Mouse (Mus musculus) bone marrow, adult 2 months (tissue): ENCODE measurements around the gene Olfr1150-ps1. TPM values are rescaled to one million over a fixed set of nuclear protein-coding genes. Genes with fewer than 3 reads are reported as not detected.

Experiments
- H3K27ac ChIP-seq: fragments of 200-500 bp; 2 replicates; pipeline ENCODE4 v1.5.1; 2012; ENCODE audit warnings: low read depth, mild to moderate bottlenecking, control low read depth, inconsistent platforms, low read length; ENCODE audit not compliant: control insufficient read depth, poor library complexity, insufficient read depth
- H3K4me1 ChIP-seq: fragments of 200-500 bp; 2 replicates; pipeline ENCODE4 v1.6.1; 2011; ENCODE audit warnings: low read length; ENCODE audit not compliant: control insufficient read depth, insufficient read depth
- H3K4me3 ChIP-seq: fragments of 200-500 bp; replicated peaks from 2 replicates; pipeline ENCODE3; 2011; ENCODE audit warnings: mild to moderate bottlenecking, low read depth, low read length, control low read depth; ENCODE audit not compliant: control insufficient read depth
- CTCF ChIP-seq: fragments of 200-500 bp; IDR thresholded peaks from 2 replicates; pipeline ENCODE4 v1.5.1; 2011; ENCODE audit warnings: low read length, control low read depth; ENCODE audit not compliant: control insufficient read depth, insufficient read depth
- POLR2A ChIP-seq: fragments of 200-500 bp; IDR thresholded peaks from 2 replicates; pipeline ENCODE4 v1.6.1; 2011; ENCODE audit warnings: low read depth, mild to moderate bottlenecking, control low read depth, low read length, borderline replicate concordance; ENCODE audit not compliant: control insufficient read depth
- WGBS: fragments of 180-500 bp; shearing (Covaris S2); methylation state at CpG from one replicate; pipeline ENCODE4 v1.1.7; 2018; 5-methylcytosine and 5-hydroxymethylcytosine counted together
- polyA plus RNA-seq: library from polyadenylated mRNA; stranded (reverse); fragments of >200 nt; gene quantifications from 2 replicates; pipeline ENCODE4 v1.2.4, GENCODE M21; 2011; ENCODE audit warnings: low replicate concordance; ENCODE audit not compliant: missing spikeins, insufficient read depth, insufficient read length

Gene Olfr1150-ps1
- polyA plus RNA-seq, result not detected in 2 replicates

DNA sequence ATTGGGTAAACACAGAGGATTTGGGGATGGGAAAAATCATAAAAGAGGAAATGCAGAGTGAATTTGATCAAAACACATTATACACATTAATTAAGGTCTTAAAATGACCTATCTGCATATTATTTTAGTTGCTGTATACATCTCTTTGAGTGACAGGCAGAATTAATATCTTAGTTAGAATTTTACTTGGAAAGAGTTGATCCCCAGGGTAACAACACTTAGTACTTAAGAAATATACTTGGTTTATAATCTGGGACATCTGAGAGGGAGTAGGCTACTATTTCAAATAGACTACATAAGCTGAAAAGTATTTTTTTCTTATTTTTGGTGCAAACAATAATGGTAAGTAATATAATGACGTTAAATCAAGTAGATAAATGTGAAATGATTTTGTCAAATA, at the start of gene Olfr1150-ps1:
Olfr1150-ps1 (plus strand) TSS at position 301 of the 400 bp plus-strand sequence.
- Histone ChIP-seq H3K4me3 (no peak within 1 kb of the TSS), H3K27ac (no peak within 1 kb of the TSS), H3K4me1 (no peaks in the 10 kb centered on the region)
- 71% methylated on average over 1 of the region's 1 CpGs for WGBS
- TF ChIP-seq POLR2A (no peak), CTCF (no peak)

DNA sequence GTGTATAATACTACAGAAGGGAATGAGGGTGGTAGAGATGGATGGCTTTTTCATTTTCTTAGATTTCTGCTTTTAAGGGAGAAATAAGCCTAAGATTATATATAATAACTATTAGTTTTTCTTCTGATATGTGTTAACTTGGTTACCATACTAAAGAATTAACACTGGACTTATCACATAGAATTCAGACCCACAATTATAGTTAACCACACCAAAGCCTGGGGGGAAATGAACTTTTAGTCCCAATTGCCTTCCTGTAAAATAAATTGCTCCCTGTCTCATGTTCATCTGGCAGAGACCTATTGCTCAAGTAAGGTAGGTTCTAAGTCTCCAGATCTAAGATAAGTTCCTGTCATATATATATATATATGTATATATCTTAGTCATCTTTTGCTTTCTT, 43.5 kb upstream of the Olfr1150-ps1 start, which contains the start of gene Olfr1143:
Olfr1143 (plus strand) TSS at position 301 of the 400 bp plus-strand sequence.
- no peaks in the 10 kb centered on the region for H3K4me1 ChIP-seq
- H3K27ac ChIP-seq, result no peak within 1 kb of the TSS
- H3K4me3 ChIP-seq, result no peak within 1 kb of the TSS
- TF ChIP-seq CTCF (no peak), POLR2A (no peak)

DNA sequence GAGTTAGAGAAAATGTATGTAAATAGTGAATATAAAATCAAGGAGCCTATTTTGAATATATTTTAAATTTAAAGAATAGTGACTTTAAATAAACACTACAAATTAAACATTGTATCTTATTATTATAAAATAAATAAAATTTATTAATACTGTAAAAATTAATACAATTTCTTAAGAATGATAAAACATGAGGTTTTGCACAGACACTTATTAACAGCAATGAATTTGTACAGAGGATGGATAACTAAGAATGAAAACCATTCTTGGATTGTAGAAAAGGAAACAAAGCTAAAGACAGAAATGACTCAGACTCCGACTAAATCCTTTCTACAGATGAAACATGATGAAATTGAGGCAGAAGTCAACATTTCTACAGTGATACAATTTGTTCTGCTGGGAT, 34.3 kb upstream of the Olfr1150-ps1 start, which contains the start of gene Olfr1145:
Olfr1145 (plus strand) TSS at position 301 of the 400 bp plus-strand sequence.
- H3K4me1 ChIP-seq, result no peaks in the 10 kb centered on the region
- no peak within 1 kb of the TSS for H3K27ac ChIP-seq
- 57% methylated on average over 1 of the region's 1 CpGs for WGBS
- TF ChIP-seq CTCF (no peak), POLR2A (no peak)
- no peak within 1 kb of the TSS for H3K4me3 ChIP-seq

DNA sequence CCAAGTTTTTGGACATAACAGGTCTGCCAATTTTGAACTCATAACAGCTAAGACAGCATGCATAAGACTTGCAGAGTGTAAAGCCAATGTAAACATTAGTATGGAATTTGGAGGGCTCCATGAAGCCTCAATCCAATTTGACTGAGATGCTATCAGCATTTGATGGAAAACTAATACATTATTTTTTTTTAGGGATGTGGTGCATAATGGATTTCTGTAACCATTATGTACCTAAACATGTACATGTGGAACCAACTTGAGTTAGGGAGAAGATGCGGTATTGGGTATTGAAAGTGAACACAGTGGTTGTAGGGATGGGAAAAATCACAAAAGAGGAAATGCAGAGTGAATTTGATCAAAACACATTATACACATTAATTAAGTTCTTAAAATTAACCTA, 13.6 kb upstream of the Olfr1150-ps1 start, which contains the start of gene Olfr1148:
Olfr1148 (plus strand) TSS at position 301 of the 400 bp plus-strand sequence.
- TF ChIP-seq POLR2A (no peak), CTCF (no peak)

DNA sequence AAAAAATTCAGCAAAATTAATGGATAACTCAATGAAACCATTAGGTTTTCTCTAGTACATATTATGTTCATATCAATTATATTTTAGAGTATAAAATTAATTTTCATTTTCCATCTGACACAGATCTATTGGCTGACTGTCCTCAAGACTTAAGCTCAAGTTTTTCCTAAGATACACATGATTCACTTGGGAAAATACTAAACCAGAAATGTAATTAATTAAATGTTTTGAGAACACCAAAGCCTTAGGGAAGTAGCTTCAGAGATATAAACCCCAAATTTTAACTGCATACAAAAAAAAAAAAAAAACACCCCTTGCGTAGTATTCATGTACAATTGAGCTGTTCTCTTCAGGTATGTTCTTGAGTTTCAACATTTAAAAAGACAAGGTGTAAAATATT, 11.8 kb downstream of the Olfr1150-ps1 start, which contains the start of gene Olfr1151:
Olfr1151 (plus strand) TSS at position 301 of the 400 bp plus-strand sequence.
- Histone ChIP-seq H3K4me3 (no peak within 1 kb of the TSS), H3K27ac (no peak within 1 kb of the TSS), H3K4me1 (no peaks in the 10 kb centered on the region)
- no peak for TF ChIP-seq CTCF
- no peak for TF ChIP-seq POLR2A
- WGBS, result 71% methylated on average over 1 of the region's 1 CpGs

More for the DNA sequence above, 13.6 kb upstream of the Olfr1150-ps1 start, which contains the start of gene Olfr1148:
- 70% methylated on average over 1 of the region's 1 CpGs for WGBS
- no peak within 1 kb of the TSS for H3K4me3 ChIP-seq
- H3K27ac ChIP-seq, result no peak within 1 kb of the TSS
- no peaks in the 10 kb centered on the region for H3K4me1 ChIP-seq

DNA sequence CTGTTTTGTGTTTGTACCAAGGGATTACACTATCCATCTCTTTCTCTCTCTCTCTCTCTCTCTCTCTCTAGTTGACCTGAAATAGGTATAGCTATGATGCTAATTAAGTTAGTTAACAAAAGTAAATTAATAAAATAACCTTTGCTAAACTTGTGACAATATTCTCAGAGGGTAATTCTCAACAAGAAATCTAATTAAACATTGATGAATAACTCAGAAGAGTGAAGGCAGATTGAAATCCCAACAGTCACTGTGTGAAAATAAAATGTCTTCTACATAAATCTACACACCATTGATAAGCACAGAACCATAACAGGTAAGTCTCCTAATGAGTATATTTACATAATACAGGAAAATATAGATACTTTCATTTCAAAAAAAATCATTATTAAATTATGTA, 22.4 kb downstream of the Olfr1150-ps1 start, which contains the start of gene Olfr1152:
Olfr1152 (plus strand) TSS at position 301 of the 400 bp plus-strand sequence.
- Histone ChIP-seq H3K4me1 (no peaks in the 10 kb centered on the region), H3K27ac (no peak within 1 kb of the TSS), H3K4me3 (no peak within 1 kb of the TSS)
- no peak for TF ChIP-seq CTCF
- no peak for TF ChIP-seq POLR2A

DNA sequence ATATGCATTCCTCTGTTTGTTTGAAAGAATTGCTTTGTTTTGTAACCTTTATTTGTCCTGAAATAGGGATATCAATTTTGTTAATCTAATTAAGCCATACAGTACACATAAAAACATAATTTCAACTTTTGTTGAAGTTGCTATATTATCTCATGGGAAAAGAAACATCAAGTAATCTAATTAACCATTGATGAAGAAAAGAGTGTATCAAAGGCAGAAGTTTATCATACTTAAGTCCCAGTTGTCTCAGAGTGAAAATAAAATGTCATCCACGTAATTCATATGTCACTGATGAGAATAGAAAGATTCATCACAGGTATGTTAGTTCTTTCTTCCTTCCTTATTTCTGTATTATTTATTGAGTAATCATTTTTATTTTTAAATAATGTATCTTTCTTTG, 50.9 kb downstream of the Olfr1150-ps1 start, which contains the start of gene Olfr1153:
Olfr1153 (plus strand) TSS at position 301 of the 400 bp plus-strand sequence.
- Histone ChIP-seq H3K27ac (no peak within 1 kb of the TSS), H3K4me1 (no peaks in the 10 kb centered on the region), H3K4me3 (no peak within 1 kb of the TSS)
- WGBS, result 59% methylated on average over 1 of the region's 1 CpGs
- TF ChIP-seq POLR2A (no peak), CTCF (no peak)

Other genes starting within 250 kb of the Olfr1150-ps1 start
- gene Olfr1130, start 237.8 kb upstream of the Olfr1150-ps1 start, polyA plus RNA-seq, result not detected in 2 replicates
- not detected in 2 replicates for gene Olfr1131, start 216.9 kb upstream of the Olfr1150-ps1 start, polyA plus RNA-seq
- gene Olfr1132, start 206.5 kb upstream of the Olfr1150-ps1 start, polyA plus RNA-seq, result not detected in 2 replicates
- gene Olfr1133, start 196.6 kb upstream of the Olfr1150-ps1 start, polyA plus RNA-seq, result not detected in 2 replicates
- gene Olfr1134, start 185.5 kb upstream of the Olfr1150-ps1 start, polyA plus RNA-seq, result not detected in 2 replicates
- not detected in 2 replicates for gene Olfr1135, start 170.3 kb upstream of the Olfr1150-ps1 start, polyA plus RNA-seq
- gene Olfr1136, start 150.0 kb upstream of the Olfr1150-ps1 start, polyA plus RNA-seq, result not detected in 2 replicates
- gene Olfr1137, start 130.8 kb upstream of the Olfr1150-ps1 start, polyA plus RNA-seq, result not detected in 2 replicates
- not detected in 2 replicates for gene Olfr1138, start 104.0 kb upstream of the Olfr1150-ps1 start, polyA plus RNA-seq
- not detected in 2 replicates for gene Olfr1140, start 100.2 kb upstream of the Olfr1150-ps1 start, polyA plus RNA-seq
- gene Olfr1141, start 90.0 kb upstream of the Olfr1150-ps1 start, polyA plus RNA-seq, result not detected in 2 replicates
- gene Olfr152, start 64.5 kb upstream of the Olfr1150-ps1 start, polyA plus RNA-seq, result not detected in 2 replicates
- not detected in 2 replicates for gene Olfr1143, start 43.4 kb upstream of the Olfr1150-ps1 start, polyA plus RNA-seq
- gene Olfr1145, start 34.2 kb upstream of the Olfr1150-ps1 start, polyA plus RNA-seq, result not detected in 2 replicates
- not detected in 2 replicates for gene Olfr1148, start 13.5 kb upstream of the Olfr1150-ps1 start, polyA plus RNA-seq
- gene Olfr1151, start 11.9 kb downstream of the Olfr1150-ps1 start, polyA plus RNA-seq, result not detected in 2 replicates
- 0.54 and 1.6 TPM in 2 replicates for gene Olfr1152, start 22.5 kb downstream of the Olfr1150-ps1 start, polyA plus RNA-seq
- gene Olfr1153, start 51.0 kb downstream of the Olfr1150-ps1 start, polyA plus RNA-seq, result not detected in 2 replicates
- not detected in 2 replicates for gene Olfr1154, start 61.2 kb downstream of the Olfr1150-ps1 start, polyA plus RNA-seq
- gene Olfr1155, start 101.1 kb downstream of the Olfr1150-ps1 start, polyA plus RNA-seq, result not detected in 2 replicates
- not detected in 2 replicates for gene Olfr1156, start 109.1 kb downstream of the Olfr1150-ps1 start, polyA plus RNA-seq
- gene Olfr1157, start 124.3 kb downstream of the Olfr1150-ps1 start, polyA plus RNA-seq, result not detected in 2 replicates
- gene Olfr74, start 130.7 kb downstream of the Olfr1150-ps1 start, polyA plus RNA-seq, result not detected in 2 replicates
- gene Olfr1158, start 146.1 kb downstream of the Olfr1150-ps1 start, polyA plus RNA-seq, result not detected in 2 replicates
- not detected in 2 replicates for gene Olfr1160, start 164.3 kb downstream of the Olfr1150-ps1 start, polyA plus RNA-seq
- not detected in 2 replicates for gene Olfr1161, start 178.8 kb downstream of the Olfr1150-ps1 start, polyA plus RNA-seq
- not detected in 2 replicates for gene Olfr73, start 193.7 kb downstream of the Olfr1150-ps1 start, polyA plus RNA-seq
- 0.34 and 0.92 TPM in 2 replicates for gene Olfr1162, start 207.1 kb downstream of the Olfr1150-ps1 start, polyA plus RNA-seq
- gene Olfr1163, start 227.8 kb downstream of the Olfr1150-ps1 start, polyA plus RNA-seq, result not detected in 2 replicates
- not detected in 2 replicates for gene Olfr1164, start 250.0 kb downstream of the Olfr1150-ps1 start, polyA plus RNA-seq